Mouse (Mus musculus) E14TG2a.4 (cell line): Measurements from ENCODE around the gene Ercc2.

Experiments used
- CTCF ChIP-seq: conservative IDR thresholded peaks from 2 replicates; pipeline ENCODE4 v1.5.1; 2014; ENCODE audit warnings: low read length
- NANOG ChIP-seq: IDR thresholded peaks from 2 replicates; pipeline ENCODE4 v1.6.1; 2014; ENCODE audit warnings: borderline replicate concordance, low read length, mixed read lengths
- POU5F1 ChIP-seq: IDR thresholded peaks from 2 replicates; pipeline ENCODE4 v1.6.1; 2014; ENCODE audit warnings: low read length, borderline replicate concordance

DNA sequence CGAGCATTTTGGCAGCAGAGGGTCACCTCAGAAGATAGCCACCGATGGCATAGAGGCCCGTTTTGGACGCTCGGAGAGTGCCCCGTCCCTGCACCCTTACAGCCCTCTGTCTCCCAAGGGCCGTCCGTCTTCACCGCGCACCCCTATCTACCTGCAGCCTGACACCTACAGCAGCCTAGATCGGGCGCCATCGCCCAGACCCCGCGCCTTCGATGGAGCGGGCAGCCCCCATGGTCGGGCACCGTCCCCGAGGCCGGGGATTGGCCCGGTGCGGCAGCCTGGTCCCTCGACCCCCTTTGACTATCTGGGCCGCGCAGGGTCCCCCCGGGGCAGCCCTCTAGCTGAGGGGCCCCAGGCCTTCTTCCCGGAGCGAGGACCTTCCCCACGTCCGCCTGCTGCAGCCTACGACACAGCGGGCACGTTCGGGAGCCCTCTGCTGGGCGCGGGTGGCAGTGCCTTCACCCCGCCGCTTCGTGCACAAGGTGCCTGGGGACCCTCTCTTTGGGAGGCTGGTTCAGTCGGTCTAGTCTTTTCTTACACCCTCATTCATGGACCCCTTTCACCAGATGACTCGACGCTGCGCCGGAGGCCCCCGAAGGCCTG, 11.9 kb upstream of the Ercc2 start:
- TF ChIP-seq CTCF = peak; percentile 61
- TF ChIP-seq POU5F1 = no peak
- no peak for TF ChIP-seq NANOG
